Mouse (Mus musculus) left cerebral cortex, postnatal 25 days (tissue): Measurements from ENCODE around the gene C6. TPM values are rescaled to one million over a fixed set of nuclear protein-coding genes. Genes with fewer than 3 reads are reported as not detected.

Experiments
- DNase-seq, 2 experiments: peaks; one replicate each; pipeline ENCODE4 v3.0.0; 2022; ENCODE audit warnings: low spot score in 2 of 2, mixed read lengths in 1 of 2
- intact Hi-C: fragments of 180-260 bp; cut with DNase I; formaldehyde crosslinking; loops from one replicate; pipeline ENCODE4 v1.15.1; 2025
- total RNA-seq, 2 experiments: library from RNA; stranded (reverse); gene quantifications; 2 replicates each; pipeline ENCODE4 v1.2.3; 2021

C6 gene
- not detected for total RNA-seq

- intact Hi-C loops, result no loop called here
- DNase-seq, result no peak
Observed at GRCm38 (mm10) chr15:4726830-4727310, at the start of gene C6. TSS of gene C6 (plus strand) at chr15:4727175.

- DNase-seq, result no peak
- intact Hi-C loops, result no loop called here
Observed at GRCm38 (mm10) chr15:4697604-4698003, 29.4 kb upstream of the C6 start.

- DNase-seq, result no peak
- intact Hi-C loops, result no loop called here
Observed at GRCm38 (mm10) chr15:4734150-4734549, 7.2 kb downstream of the C6 start.

GRCm38 (mm10) chr15:4734996-4735609 is 8.1 kb downstream of the C6 start:
- DNase-seq, result no peak
- intact Hi-C loops, result no loop called here

GRCm38 (mm10) chr15:4747656-4748055 is 20.7 kb downstream of the C6 start:
- intact Hi-C loops, result no loop called here
- DNase-seq, result no peak

GRCm38 (mm10) chr15:4790378-4790777 is 63.4 kb downstream of the C6 start:
- DNase-seq, result no peak
- intact Hi-C loops, result no loop called here

- intact Hi-C loops, result no loop called here
- DNase-seq, result peak in 1 of 2 experiments; percentile 9
Observed at GRCm38 (mm10) chr15:4796861-4797260, 69.9 kb downstream of the C6 start.

GRCm38 (mm10) chr15:4804256-4804655 is 77.3 kb downstream of the C6 start:
- intact Hi-C loops, result no loop called here
- DNase-seq, result no peak

- DNase-seq, result no peak
- intact Hi-C loops, result no loop called here
Observed at GRCm38 (mm10) chr15:4808131-4808530, 81.2 kb downstream of the C6 start.

GRCm38 (mm10) chr15:4814976-4815375 is 88.0 kb downstream of the C6 start:
- DNase-seq, result no peak
- intact Hi-C loops, result no loop called here

GRCm38 (mm10) chr15:4815711-4816110 is 88.7 kb downstream of the C6 start:
- intact Hi-C loops, result no loop called here
- peak in 1 of 2 experiments; percentile 65 for DNase-seq

GRCm38 (mm10) chr15:4816752-4817493 is 89.9 kb downstream of the C6 start:
- intact Hi-C loops, result no loop called here
- no peak for DNase-seq

- intact Hi-C loops, result no loop called here
- DNase-seq, result no peak
Observed at GRCm38 (mm10) chr15:4818437-4818836, 91.5 kb downstream of the C6 start.

GRCm38 (mm10) chr15:4821161-4821560 is 94.2 kb downstream of the C6 start:
- intact Hi-C loops, result no loop called here
- DNase-seq, result no peak

GRCm38 (mm10) chr15:4821824-4822223 is 94.8 kb downstream of the C6 start:
- no peak for DNase-seq
- intact Hi-C loops, result no loop called here

GRCm38 (mm10) chr15:4827736-4828135 is 100.8 kb downstream of the C6 start:
- intact Hi-C loops, result no loop called here
- DNase-seq, result no peak

GRCm38 (mm10) chr15:4836354-4836753 is 109.4 kb downstream of the C6 start:
- intact Hi-C loops, result no loop called here

GRCm38 (mm10) chr15:4850015-4850414 is 123.0 kb downstream of the C6 start:
- intact Hi-C loops, result no loop called here
- no peak for DNase-seq

More at GRCm38 (mm10) chr15:4836354-4836753, 109.4 kb downstream of the C6 start:
- no peak for DNase-seq
